Mouse (Mus musculus): ENCODE results near the gene Ube2j2. TPM values are rescaled to one million over a fixed set of nuclear protein-coding genes. Genes with fewer than 3 reads are reported as not detected.

The Ube2j2 gene
- total RNA-seq, 2 experiments from 2014 or later = 9.4 to 41.3 TPM

Other genes with a start within 250 kb of the Ube2j2 start
- not detected in 2 replicates for gene Fndc10, start 249.5 kb upstream of the Ube2j2 start, total RNA-seq (2015; ENCODE audit: low replicate concordance)
- gene Fndc10, start 249.5 kb upstream of the Ube2j2 start, total RNA-seq (2017; ENCODE audit: low replicate concordance) = 0.09 TPM in 1 of 2 replicates, not detected in the other
- 35.9 and 37.1 TPM in 2 replicates for gene Ssu72, start 239.0 kb upstream of the Ube2j2 start, total RNA-seq (2015; ENCODE audit: low replicate concordance)
- 28.3 and 43.4 TPM in 2 replicates for gene Ssu72, start 239.0 kb upstream of the Ube2j2 start, total RNA-seq (2017; ENCODE audit: low replicate concordance)
- 0.19 TPM in 1 of 2 replicates, not detected in the other for gene Tmem240, start 209.0 kb upstream of the Ube2j2 start, total RNA-seq (2015; ENCODE audit: low replicate concordance)
- gene Tmem240, start 209.0 kb upstream of the Ube2j2 start, total RNA-seq (2017; ENCODE audit: low replicate concordance) = not detected in 2 replicates
- gene Atad3a, start 182.7 kb upstream of the Ube2j2 start, total RNA-seq (2015; ENCODE audit: low replicate concordance) = 4.6 and 14.0 TPM in 2 replicates
- 11.9 and 17.4 TPM in 2 replicates for gene Atad3a, start 182.7 kb upstream of the Ube2j2 start, total RNA-seq (2017; ENCODE audit: low replicate concordance)
- gene Vwa1, start 169.1 kb upstream of the Ube2j2 start, total RNA-seq (2015; ENCODE audit: low replicate concordance) = not detected in 2 replicates
- not detected in 2 replicates for gene Vwa1, start 169.1 kb upstream of the Ube2j2 start, total RNA-seq (2017; ENCODE audit: low replicate concordance)
- gene Tmem88b, start 158.0 kb upstream of the Ube2j2 start, total RNA-seq (2015; ENCODE audit: low replicate concordance) = 1.3 TPM in 1 of 2 replicates, not detected in the other
- 0.42 and 1.3 TPM in 2 replicates for gene Tmem88b, start 158.0 kb upstream of the Ube2j2 start, total RNA-seq (2017; ENCODE audit: low replicate concordance)
- gene Ankrd65, start 153.4 kb upstream of the Ube2j2 start, total RNA-seq (2015; ENCODE audit: low replicate concordance) = 2.5 TPM in 1 of 2 replicates, not detected in the other
- gene Ankrd65, start 153.4 kb upstream of the Ube2j2 start, total RNA-seq (2017; ENCODE audit: low replicate concordance) = 1.7 and 4.3 TPM in 2 replicates
- gene Mrpl20, start 141.0 kb upstream of the Ube2j2 start, total RNA-seq (2015; ENCODE audit: low replicate concordance) = 33.0 and 33.8 TPM in 2 replicates
- gene Mrpl20, start 141.0 kb upstream of the Ube2j2 start, total RNA-seq (2017; ENCODE audit: low replicate concordance) = 18.9 and 45.0 TPM in 2 replicates
- gene Ccnl2, start 131.3 kb upstream of the Ube2j2 start, total RNA-seq (2015; ENCODE audit: low replicate concordance) = 117 and 136 TPM in 2 replicates
- gene Ccnl2, start 131.3 kb upstream of the Ube2j2 start, total RNA-seq (2017; ENCODE audit: low replicate concordance) = 187 and 202 TPM in 2 replicates
- gene Aurkaip1, start 112.6 kb upstream of the Ube2j2 start, total RNA-seq (2015; ENCODE audit: low replicate concordance) = 25.0 and 35.9 TPM in 2 replicates
- gene Aurkaip1, start 112.6 kb upstream of the Ube2j2 start, total RNA-seq (2017; ENCODE audit: low replicate concordance) = 48.7 and 56.0 TPM in 2 replicates
- 2.1 TPM in 1 of 2 replicates, not detected in the other for gene Mxra8, start 104.2 kb upstream of the Ube2j2 start, total RNA-seq (2015; ENCODE audit: low replicate concordance)
- gene Mxra8, start 104.2 kb upstream of the Ube2j2 start, total RNA-seq (2017; ENCODE audit: low replicate concordance) = not detected in 2 replicates
- 3.7 and 6.7 TPM in 2 replicates for gene Dvl1, start 96.4 kb upstream of the Ube2j2 start, total RNA-seq (2015; ENCODE audit: low replicate concordance)
- 4.8 and 6.3 TPM in 2 replicates for gene Dvl1, start 96.4 kb upstream of the Ube2j2 start, total RNA-seq (2017; ENCODE audit: low replicate concordance)
- gene Tas1r3, start 80.5 kb upstream of the Ube2j2 start, total RNA-seq (2015; ENCODE audit: low replicate concordance) = not detected in 2 replicates
- 0.14 and 0.85 TPM in 2 replicates for gene Tas1r3, start 80.5 kb upstream of the Ube2j2 start, total RNA-seq (2017; ENCODE audit: low replicate concordance)
- gene Cptp, start 74.4 kb upstream of the Ube2j2 start, total RNA-seq (2015; ENCODE audit: low replicate concordance) = 1.5 and 1.7 TPM in 2 replicates
- gene Cptp, start 74.4 kb upstream of the Ube2j2 start, total RNA-seq (2017; ENCODE audit: low replicate concordance) = 2.5 and 6.4 TPM in 2 replicates
- 5.6 and 10.0 TPM in 2 replicates for gene Ints11, start 74.3 kb upstream of the Ube2j2 start, total RNA-seq (2015; ENCODE audit: low replicate concordance)
- 7.8 and 8.5 TPM in 2 replicates for gene Ints11, start 74.3 kb upstream of the Ube2j2 start, total RNA-seq (2017; ENCODE audit: low replicate concordance)
- 2.3 and 5.9 TPM in 2 replicates for gene Pusl1, start 52.0 kb upstream of the Ube2j2 start, total RNA-seq (2015; ENCODE audit: low replicate concordance)
- 2.2 and 5.3 TPM in 2 replicates for gene Pusl1, start 52.0 kb upstream of the Ube2j2 start, total RNA-seq (2017; ENCODE audit: low replicate concordance)
- 5.6 and 10.0 TPM in 2 replicates for gene Acap3, start 52.0 kb upstream of the Ube2j2 start, total RNA-seq (2015; ENCODE audit: low replicate concordance)
- gene Acap3, start 52.0 kb upstream of the Ube2j2 start, total RNA-seq (2017; ENCODE audit: low replicate concordance) = 4.3 and 23.7 TPM in 2 replicates
- 99.9 and 100 TPM in 2 replicates for gene C1qtnf12, start 18.5 kb downstream of the Ube2j2 start, total RNA-seq (2015; ENCODE audit: low replicate concordance)
- gene C1qtnf12, start 18.5 kb downstream of the Ube2j2 start, total RNA-seq (2017; ENCODE audit: low replicate concordance) = 21.5 and 35.8 TPM in 2 replicates
- 1.0 and 4.4 TPM in 2 replicates for gene B3galt6, start 48.8 kb downstream of the Ube2j2 start, total RNA-seq (2015; ENCODE audit: low replicate concordance)
- gene B3galt6, start 48.8 kb downstream of the Ube2j2 start, total RNA-seq (2017; ENCODE audit: low replicate concordance) = 1.2 and 1.4 TPM in 2 replicates
- 11.1 and 16.7 TPM in 2 replicates for gene Sdf4, start 49.0 kb downstream of the Ube2j2 start, total RNA-seq (2015; ENCODE audit: low replicate concordance)
- gene Sdf4, start 49.0 kb downstream of the Ube2j2 start, total RNA-seq (2017; ENCODE audit: low replicate concordance) = 101 and 127 TPM in 2 replicates
- gene Tnfrsf4, start 70.0 kb downstream of the Ube2j2 start, total RNA-seq (2015; ENCODE audit: low replicate concordance) = 5.2 TPM in 1 of 2 replicates, not detected in the other
- 5.5 TPM in 1 of 2 replicates, not detected in the other for gene Tnfrsf4, start 70.0 kb downstream of the Ube2j2 start, total RNA-seq (2017; ENCODE audit: low replicate concordance)
- gene Tnfrsf18, start 82.3 kb downstream of the Ube2j2 start, total RNA-seq (2015; ENCODE audit: low replicate concordance) = 16.5 TPM in 1 of 2 replicates, not detected in the other
- gene Tnfrsf18, start 82.3 kb downstream of the Ube2j2 start, total RNA-seq (2017; ENCODE audit: low replicate concordance) = 2.3 and 2.9 TPM in 2 replicates
- gene Ttll10, start 115.6 kb downstream of the Ube2j2 start, total RNA-seq (2015; ENCODE audit: low replicate concordance) = not detected in 2 replicates
- gene Ttll10, start 115.6 kb downstream of the Ube2j2 start, total RNA-seq (2017; ENCODE audit: low replicate concordance) = not detected in 2 replicates
- gene 9430015G10Rik, start 166.2 kb downstream of the Ube2j2 start, total RNA-seq (2015; ENCODE audit: low replicate concordance) = 5.2 and 7.7 TPM in 2 replicates
- 11.6 and 16.0 TPM in 2 replicates for gene 9430015G10Rik, start 166.2 kb downstream of the Ube2j2 start, total RNA-seq (2017; ENCODE audit: low replicate concordance)
- not detected in 2 replicates for gene Rnf223, start 186.7 kb downstream of the Ube2j2 start, total RNA-seq (2015; ENCODE audit: low replicate concordance)
- gene Rnf223, start 186.7 kb downstream of the Ube2j2 start, total RNA-seq (2017; ENCODE audit: low replicate concordance) = not detected in 2 replicates